Mouse (Mus musculus) testis, adult 2 months (tissue): ENCODE data around the gene Acd. TPM values are rescaled to one million over a fixed set of nuclear protein-coding genes. Genes with fewer than 3 reads are reported as not detected.

Source experiments
- H3K27ac ChIP-seq: fragments of 200-500 bp; 2 replicates; pipeline ENCODE4 v1.5.1; 2012; ENCODE audit warnings: low read depth, low read length; ENCODE audit not compliant: control insufficient read depth, insufficient read depth
- H3K27me3 ChIP-seq: fragments of 200-500 bp; 2 replicates; pipeline ENCODE4 v1.6.1; 2012; ENCODE audit warnings: mild to moderate bottlenecking, low read length, moderate library complexity; ENCODE audit not compliant: control insufficient read depth, insufficient read depth
- H3K36me3 ChIP-seq: fragments of 200-500 bp; 2 replicates; pipeline ENCODE4 v1.6.1; 2012; ENCODE audit warnings: mild to moderate bottlenecking, low read length; ENCODE audit not compliant: control insufficient read depth, insufficient read depth
- H3K4me1 ChIP-seq: fragments of 200-500 bp; 2 replicates; pipeline ENCODE4 v1.6.1; 2012; ENCODE audit warnings: low read length; ENCODE audit not compliant: control insufficient read depth, insufficient read depth
- H3K4me3 ChIP-seq: fragments of 200-500 bp; 2 replicates; pipeline ENCODE4 v1.5.1; 2012; ENCODE audit warnings: low read depth, mild to moderate bottlenecking, low read length, moderate library complexity, mixed read lengths; ENCODE audit not compliant: control insufficient read depth
- CTCF ChIP-seq: fragments of 200-500 bp; IDR thresholded peaks from 2 replicates; pipeline ENCODE4 v1.5.1; 2012; ENCODE audit warnings: low read depth, mild to moderate bottlenecking, inconsistent platforms, low read length, moderate library complexity; ENCODE audit not compliant: control insufficient read depth, insufficient read depth, insufficient replicate concordance
- POLR2A ChIP-seq: fragments of 200-500 bp; IDR thresholded peaks from 2 replicates; pipeline ENCODE4 v1.6.1; 2012; ENCODE audit warnings: low read depth, mild to moderate bottlenecking, inconsistent platforms, low read length, moderate library complexity; ENCODE audit not compliant: control insufficient read depth
- polyA plus RNA-seq: library from polyadenylated mRNA; depleted of rRNA; stranded (reverse); fragments of >200 nt; gene quantifications from 2 replicates; pipeline ENCODE4 v1.2.3, GENCODE M21; 2012; rRNA removed

The Acd gene
- polyA plus RNA-seq, 1 experiment = 40.2 TPM

GRCm38 (mm10) chr8:105685796-105686308 lies 15.1 kb downstream of the Acd start, which contains the start of gene Carmil2:
Gene Carmil2, plus strand, starts transcription at chr8:105686274.
- TF ChIP-seq CTCF (peak; percentile 70; the same call in 1 of the 2 replicates), POLR2A (no peak)
- Histone ChIP-seq H3K27ac (no peak within 1 kb of the TSS), H3K36me3 (peaks cover 6% of the 10 kb centered on the region), H3K4me1 (peaks cover 4% of the 10 kb centered on the region), H3K4me3 (peak within 1 kb of the TSS; percentile 12; the same call in 1 of the 2 replicates), H3K27me3 (no peaks in the 10 kb centered on the region)

DNA sequence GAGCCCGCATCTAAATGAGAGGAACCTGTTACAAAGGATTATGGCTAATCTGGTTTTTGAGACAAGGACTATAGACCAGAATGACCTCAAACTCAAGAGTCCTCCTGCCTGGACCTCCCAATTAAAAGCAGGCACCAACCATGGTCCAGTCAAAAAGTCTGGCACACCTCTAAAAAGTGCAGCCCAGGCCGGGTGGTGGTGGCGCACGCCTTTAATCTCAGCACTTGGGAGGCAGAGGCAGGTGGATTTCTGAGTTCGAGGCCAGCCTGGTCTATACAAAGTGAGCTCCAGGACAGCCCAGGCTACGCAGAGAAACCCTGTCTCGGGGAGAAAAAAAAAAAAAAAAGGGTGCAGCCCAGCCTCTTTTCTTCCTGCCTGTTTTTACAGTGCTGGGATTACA lies 15.6 kb downstream of the Acd start:
- no peaks in the 10 kb centered on the region for H3K27me3 ChIP-seq
- H3K4me1 ChIP-seq = peaks cover 4% of the 10 kb centered on the region
- no peak overlapping the region for H3K27ac ChIP-seq
- H3K4me3 ChIP-seq = no peak overlapping the region
- TF ChIP-seq POLR2A (no peak), CTCF (no peak)
- H3K36me3 ChIP-seq = peaks cover 6% of the 10 kb centered on the region

- Histone ChIP-seq H3K27ac (no peak overlapping the region), H3K36me3 (peaks cover 16% of the 10 kb centered on the region), H3K4me1 (no peaks in the 10 kb centered on the region), H3K4me3 (no peak overlapping the region), H3K27me3 (no peaks in the 10 kb centered on the region)
- TF ChIP-seq POLR2A = no peak
- TF ChIP-seq CTCF = no peak
These were observed 23.0 kb downstream of the Acd start for GRCm38 (mm10) chr8:105677891-105678290.

DNA sequence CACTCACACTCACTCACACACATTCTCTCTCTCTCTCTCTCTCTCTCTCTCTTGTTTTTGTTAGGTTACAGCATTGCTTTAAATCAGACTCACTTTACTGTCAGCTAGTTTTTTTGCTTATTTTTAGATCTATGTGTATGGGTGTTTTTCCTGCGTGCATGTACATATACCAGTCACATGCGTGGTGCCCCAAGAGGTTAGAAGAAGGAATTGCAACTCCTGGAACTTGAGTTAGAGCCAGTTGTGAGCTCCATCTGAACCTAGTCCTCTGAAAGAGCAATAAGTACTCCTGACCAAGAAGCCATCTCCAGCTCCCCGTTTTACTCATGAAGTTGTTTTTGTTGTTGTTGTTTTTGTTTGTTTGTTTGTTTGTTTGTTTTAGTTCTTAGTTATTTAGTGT lies 39.7 kb downstream of the Acd start:
- no peaks in the 10 kb centered on the region; the same call in 1 of the 2 replicates for H3K36me3 ChIP-seq

GRCm38 (mm10) chr8:105657641-105658040 lies 43.3 kb downstream of the Acd start:
- H3K27me3 ChIP-seq = no peaks in the 10 kb centered on the region
- no peaks in the 10 kb centered on the region for H3K36me3 ChIP-seq
- no peak overlapping the region for H3K4me3 ChIP-seq
- H3K27ac ChIP-seq = no peak overlapping the region
- no peaks in the 10 kb centered on the region for H3K4me1 ChIP-seq
- no peak for TF ChIP-seq POLR2A
- no peak for TF ChIP-seq CTCF

More for the DNA sequence above, 39.7 kb downstream of the Acd start:
- TF ChIP-seq POLR2A (no peak), CTCF (no peak)
- no peak overlapping the region for H3K4me3 ChIP-seq
- H3K27me3 ChIP-seq = no peaks in the 10 kb centered on the region
- H3K4me1 ChIP-seq = no peaks in the 10 kb centered on the region
- no peak overlapping the region for H3K27ac ChIP-seq

- H3K4me3 ChIP-seq = no peak overlapping the region
- TF ChIP-seq CTCF = no peak
- no peak for TF ChIP-seq POLR2A
- no peaks in the 10 kb centered on the region for H3K36me3 ChIP-seq
- H3K27me3 ChIP-seq = no peaks in the 10 kb centered on the region
- no peak overlapping the region for H3K27ac ChIP-seq
- no peaks in the 10 kb centered on the region for H3K4me1 ChIP-seq
These were observed 52.0 kb downstream of the Acd start for GRCm38 (mm10) chr8:105648929-105649328.

Other genes with a start within 250 kb of the Acd start
- gene Tppp3, start 229.6 kb downstream of the Acd start, polyA plus RNA-seq = 21.5 and 23.4 TPM in 2 replicates
- 45.4 and 50.1 TPM in 2 replicates for gene Zdhhc1, start 204.2 kb downstream of the Acd start, polyA plus RNA-seq
- 0.19 and 0.41 TPM in 2 replicates for gene Hsd11b2, start 182.3 kb downstream of the Acd start, polyA plus RNA-seq
- 43.8 and 47.4 TPM in 2 replicates for gene Atp6v0d1, start 135.1 kb downstream of the Acd start, polyA plus RNA-seq
- gene Ripor1, start 95.8 kb downstream of the Acd start, polyA plus RNA-seq = 5.4 and 6.3 TPM in 2 replicates
- gene Ctcf, start 64.5 kb downstream of the Acd start, polyA plus RNA-seq = 6.8 and 7.2 TPM in 2 replicates
- not detected in 2 replicates for gene Agrp, start 63.7 kb downstream of the Acd start, polyA plus RNA-seq
- gene Carmil2, start 14.8 kb downstream of the Acd start, polyA plus RNA-seq = 1.2 TPM in 2 replicates
- 82.9 and 87.7 TPM in 2 replicates for gene Pard6a, start within 50 bp of the Acd start, polyA plus RNA-seq
- gene 4933405L10Rik, start 6.6 kb upstream of the Acd start, polyA plus RNA-seq = 55.8 and 60.1 TPM in 2 replicates
- gene Enkd1, start 7.1 kb upstream of the Acd start, polyA plus RNA-seq = 84.2 and 98.6 TPM in 2 replicates
- 2.5 and 3.3 TPM in 2 replicates for gene Gfod2, start 57.6 kb upstream of the Acd start, polyA plus RNA-seq
- 48.4 and 50.2 TPM in 2 replicates for gene Ranbp10, start 126.2 kb upstream of the Acd start, polyA plus RNA-seq
- gene Tsnaxip1, start 126.6 kb upstream of the Acd start, polyA plus RNA-seq = 130 and 137 TPM in 2 replicates
- gene Cenpt, start 152.2 kb upstream of the Acd start, polyA plus RNA-seq = 15.7 and 16.3 TPM in 2 replicates
- gene Thap11, start 154.0 kb upstream of the Acd start, polyA plus RNA-seq = 13.1 and 14.0 TPM in 2 replicates
- gene Nutf2, start 159.5 kb upstream of the Acd start, polyA plus RNA-seq = 29.9 and 32.1 TPM in 2 replicates
- gene Edc4, start 179.8 kb upstream of the Acd start, polyA plus RNA-seq = 85.5 and 87.8 TPM in 2 replicates
- 3.8 and 5.0 TPM in 2 replicates for gene Nrn1l, start 192.5 kb upstream of the Acd start, polyA plus RNA-seq
- gene Pskh1, start 199.3 kb upstream of the Acd start, polyA plus RNA-seq = 16.7 and 19.4 TPM in 2 replicates
- 0.91 and 0.96 TPM in 2 replicates for gene Ctrl, start 232.8 kb upstream of the Acd start, polyA plus RNA-seq
- gene Psmb10, start 237.3 kb upstream of the Acd start, polyA plus RNA-seq = 10.5 and 11.3 TPM in 2 replicates
- 0.84 and 1.6 TPM in 2 replicates for gene Lcat, start 242.3 kb upstream of the Acd start, polyA plus RNA-seq